Mouse (Mus musculus) left cerebral cortex, adult 8-10 months (tissue): ENCODE results near the gene Zswim8. TPM values are rescaled to one million over a fixed set of nuclear protein-coding genes. Genes with fewer than 3 reads are reported as not detected.
A peak's percentile ranks its signal among the peaks of the same experiment; 100 is the strongest.
"Not testable (repeated sequence)": the region's sequence is repeated elsewhere in the genome, so short reads cannot be mapped to it uniquely, and the experiment has no call there.

Experiments
- DNase-seq, 2 experiments: peaks; one replicate each; pipeline ENCODE4 v3.0.0; 2022; ENCODE audit warnings: low spot score in 2 of 2
- total RNA-seq, 4 experiments: library from RNA; stranded (reverse); gene quantifications; 2 replicates each; pipeline ENCODE4 v1.2.4; 2022

The Zswim8 gene
- total RNA-seq, 4 experiments from 2014 or later = 149 to 168 (median 158) TPM

DNA sequence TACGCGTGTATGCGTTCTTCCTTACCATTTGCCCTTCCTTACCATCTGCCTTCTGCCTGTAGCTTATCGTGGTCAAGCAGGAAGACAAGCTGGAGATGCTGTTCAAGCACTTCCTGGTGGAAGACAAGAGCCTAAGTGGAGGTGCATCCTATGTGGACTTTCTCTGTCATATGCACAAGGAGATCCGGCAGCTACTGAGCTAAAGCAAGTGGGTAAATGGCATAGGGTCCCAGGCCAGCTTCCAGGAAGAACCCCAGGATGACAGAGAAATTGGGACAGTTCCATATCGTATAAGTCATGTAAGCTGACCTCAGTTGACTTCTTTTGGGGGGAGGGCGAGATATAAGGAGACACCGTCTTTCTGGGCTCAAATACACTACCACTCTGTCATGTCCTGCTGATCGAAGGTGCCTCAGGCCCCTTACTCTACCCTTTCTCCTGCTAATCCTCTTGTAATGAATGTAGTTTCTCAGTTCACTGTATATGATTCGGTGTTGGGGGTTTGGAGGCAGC lies 13.7 kb upstream of the Zswim8 start:
- DNase-seq = no peak

DNA sequence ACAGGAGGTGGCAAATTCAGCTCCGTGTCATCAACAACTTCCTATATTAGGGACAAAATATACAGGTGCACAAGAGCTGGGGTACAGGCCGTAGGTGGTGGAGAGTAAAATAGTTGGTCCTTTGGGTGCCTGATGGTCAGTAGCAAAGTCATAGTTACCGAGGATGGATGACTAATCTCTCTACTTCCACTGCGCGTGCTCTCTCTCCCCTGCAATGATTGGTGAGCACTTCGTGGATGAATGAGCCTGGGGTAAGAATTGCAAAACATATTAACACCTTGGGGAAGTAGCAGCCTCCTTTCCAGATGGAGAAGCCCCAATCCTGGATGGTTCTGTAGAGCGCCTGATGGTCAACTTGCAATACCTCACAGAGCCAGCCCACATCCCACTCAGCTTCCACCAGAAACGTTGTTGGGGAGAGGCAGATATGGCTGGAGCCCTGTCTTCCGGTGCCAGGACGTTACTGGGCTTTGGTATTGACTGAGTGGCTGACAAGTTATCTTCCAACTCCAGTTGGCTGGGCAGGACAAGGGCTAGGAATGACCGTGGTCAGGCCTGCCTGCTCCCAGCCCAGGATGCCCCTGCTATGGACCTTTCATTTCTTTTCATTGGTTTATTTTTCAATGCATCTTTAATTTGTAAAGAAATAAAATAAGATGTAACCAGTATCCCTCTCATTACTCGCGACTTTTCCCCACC lies 13.0 kb upstream of the Zswim8 start:
- no peak for DNase-seq

DNA sequence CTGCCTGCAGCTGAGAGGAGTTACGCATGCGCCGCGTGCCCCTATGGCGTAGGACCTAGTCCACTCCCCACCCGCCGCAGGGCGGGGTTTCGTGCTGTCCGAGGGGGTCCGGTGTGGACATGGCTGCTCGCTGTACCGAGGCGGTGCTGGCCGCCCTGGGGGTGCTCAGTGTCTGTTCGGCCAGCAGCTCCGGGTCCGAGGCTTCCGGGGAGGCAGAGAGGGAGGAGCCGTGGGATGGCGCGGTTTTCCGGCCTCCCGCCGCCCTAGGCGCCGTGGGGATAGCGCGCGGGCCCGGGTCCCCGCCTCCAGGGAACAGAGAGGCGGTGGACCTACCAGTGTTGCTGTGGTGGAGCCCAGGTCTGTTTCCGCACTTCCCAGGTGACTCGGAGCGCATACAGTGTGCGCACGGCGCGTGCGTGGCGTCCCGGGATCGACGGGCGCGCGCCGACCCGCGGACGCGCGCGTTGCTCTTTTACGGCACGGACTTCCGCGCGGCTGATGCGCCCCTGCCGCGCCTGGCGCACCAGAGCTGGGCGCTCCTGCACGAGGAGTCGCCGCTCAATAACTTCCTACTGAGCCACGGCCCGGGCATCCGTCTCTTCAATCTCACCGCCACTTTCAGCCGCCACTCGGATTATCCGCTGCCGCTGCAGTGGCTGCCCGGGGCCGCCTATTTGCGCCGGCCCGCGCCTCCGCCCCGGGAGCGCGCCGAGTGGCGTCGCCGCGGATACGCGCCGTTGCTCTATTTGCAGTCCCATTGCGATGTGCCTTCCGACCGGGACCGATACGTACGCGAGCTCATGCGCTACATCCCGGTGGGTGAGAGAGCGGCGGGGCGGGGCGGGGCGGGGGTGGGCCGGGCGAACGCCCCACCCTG lies 12.2 kb upstream of the Zswim8 start, which contains the start of gene Fut11:
Fut11 (plus strand) TSS at position 85 of the 877 bp plus-strand sequence.
- peak; percentile 72 to 86 for DNase-seq

DNA sequence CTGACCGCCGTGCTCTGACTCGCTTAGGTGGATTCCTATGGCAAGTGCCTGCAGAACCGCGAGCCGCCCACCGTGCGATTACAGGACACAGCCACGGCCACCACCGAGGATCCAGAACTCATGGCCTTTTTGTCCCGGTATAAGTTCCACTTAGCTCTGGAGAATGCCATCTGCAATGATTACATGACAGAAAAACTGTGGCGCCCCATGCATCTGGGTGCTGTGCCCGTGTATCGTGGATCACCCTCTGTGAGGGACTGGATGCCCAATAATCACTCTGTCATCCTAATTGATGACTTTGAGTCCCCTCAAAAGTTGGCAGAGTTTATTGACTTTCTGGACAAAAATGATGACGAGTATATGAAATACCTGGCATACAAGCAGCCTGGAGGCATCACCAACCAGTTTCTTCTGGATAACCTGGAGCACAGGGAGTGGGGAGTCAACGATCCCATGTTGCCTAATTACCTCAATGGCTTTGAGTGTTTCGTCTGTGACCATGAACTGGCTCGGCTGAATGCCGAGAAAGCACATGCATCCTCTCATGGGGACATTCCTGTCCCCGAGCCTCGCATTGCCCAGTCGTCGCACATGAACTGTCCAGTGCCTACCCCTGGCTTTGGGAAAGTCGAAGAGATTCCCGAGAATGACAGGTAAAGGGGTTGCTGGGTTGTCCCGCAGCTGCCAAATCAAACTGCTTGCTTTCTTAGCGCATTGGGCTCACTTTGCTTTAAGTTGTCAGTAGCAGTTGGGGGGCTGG lies 11.4 kb upstream of the Zswim8 start:
- DNase-seq = peak in 1 of 2 experiments; percentile 41

DNA sequence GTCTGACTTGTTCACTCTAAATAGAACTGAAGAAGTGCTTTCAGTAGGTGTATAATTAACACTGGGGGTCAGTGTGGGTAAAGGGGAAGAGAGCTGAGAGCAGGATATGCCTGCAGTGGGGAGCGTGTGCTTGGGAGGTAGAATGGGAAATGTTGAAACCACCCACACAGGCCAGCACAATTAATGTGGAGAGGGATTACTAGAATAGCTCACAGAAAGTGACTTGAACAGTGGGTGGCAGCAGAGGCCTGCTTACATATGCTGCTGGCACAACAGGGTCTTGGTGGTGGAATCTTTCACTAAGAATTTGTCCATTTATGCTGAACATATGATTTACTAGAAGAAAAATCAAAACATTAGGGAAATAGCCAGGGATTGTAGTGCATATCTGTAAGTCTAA lies 10.4 kb upstream of the Zswim8 start:
- DNase-seq = peak in 1 of 2 experiments; percentile 67

DNA sequence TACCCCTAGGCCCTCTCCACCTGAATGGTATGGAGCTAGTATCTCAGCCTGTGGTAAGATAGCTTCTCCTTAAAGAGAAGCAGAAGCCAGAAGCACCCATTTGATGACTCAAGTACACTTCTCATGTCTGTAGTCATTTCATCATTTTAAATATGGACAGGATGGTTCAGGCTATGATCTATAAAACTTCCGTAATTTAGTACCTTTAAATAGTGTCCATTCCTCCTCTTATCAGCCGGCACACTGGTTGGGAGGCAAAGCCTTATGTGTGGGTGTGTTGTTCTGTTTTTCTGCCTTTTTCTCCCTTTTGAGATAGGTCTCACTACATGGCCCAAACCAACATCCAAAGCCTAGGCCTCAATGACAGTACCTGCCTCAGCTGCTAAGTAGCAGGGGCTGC lies 8.8 kb upstream of the Zswim8 start:
- DNase-seq = no peak

DNA sequence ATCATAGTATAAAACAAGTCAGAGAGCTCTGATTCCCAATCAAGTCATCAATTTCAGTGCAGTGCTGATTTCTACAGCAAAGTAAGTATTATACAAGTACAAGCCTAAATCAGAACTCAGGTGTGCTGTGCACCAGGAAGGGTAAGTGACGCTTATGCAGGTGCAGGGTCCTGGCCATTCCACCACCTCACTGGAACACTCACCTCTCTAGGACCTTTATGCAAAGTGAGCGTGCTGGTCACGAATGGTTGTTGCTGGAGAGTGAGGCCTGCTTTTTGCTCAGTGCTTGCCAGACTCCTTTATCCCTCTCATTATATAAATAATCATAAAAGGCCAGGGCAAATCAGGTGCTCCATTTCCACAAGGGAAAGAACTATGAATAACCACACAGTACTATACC lies 7.0 kb upstream of the Zswim8 start:
- no peak for DNase-seq

DNA sequence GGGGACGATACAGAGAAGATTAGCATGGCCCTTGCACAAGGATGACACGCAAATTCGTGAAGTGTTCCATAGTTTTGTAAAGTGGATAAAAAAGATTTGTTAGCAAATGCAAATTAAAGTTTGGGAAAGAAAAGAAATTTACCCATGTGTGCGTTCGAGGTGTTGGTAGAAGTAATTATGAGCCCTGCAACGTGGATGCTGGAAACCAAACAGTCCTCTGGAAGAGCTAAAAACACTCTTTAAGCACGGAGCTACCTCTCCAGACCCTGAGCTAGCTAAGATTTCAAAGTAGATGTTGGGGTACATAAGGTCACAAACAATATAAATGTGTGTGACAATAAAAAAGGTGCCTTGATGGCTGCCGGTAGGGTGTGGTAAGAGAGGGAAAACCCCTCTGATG lies 5.8 kb upstream of the Zswim8 start:
- no peak for DNase-seq

DNA sequence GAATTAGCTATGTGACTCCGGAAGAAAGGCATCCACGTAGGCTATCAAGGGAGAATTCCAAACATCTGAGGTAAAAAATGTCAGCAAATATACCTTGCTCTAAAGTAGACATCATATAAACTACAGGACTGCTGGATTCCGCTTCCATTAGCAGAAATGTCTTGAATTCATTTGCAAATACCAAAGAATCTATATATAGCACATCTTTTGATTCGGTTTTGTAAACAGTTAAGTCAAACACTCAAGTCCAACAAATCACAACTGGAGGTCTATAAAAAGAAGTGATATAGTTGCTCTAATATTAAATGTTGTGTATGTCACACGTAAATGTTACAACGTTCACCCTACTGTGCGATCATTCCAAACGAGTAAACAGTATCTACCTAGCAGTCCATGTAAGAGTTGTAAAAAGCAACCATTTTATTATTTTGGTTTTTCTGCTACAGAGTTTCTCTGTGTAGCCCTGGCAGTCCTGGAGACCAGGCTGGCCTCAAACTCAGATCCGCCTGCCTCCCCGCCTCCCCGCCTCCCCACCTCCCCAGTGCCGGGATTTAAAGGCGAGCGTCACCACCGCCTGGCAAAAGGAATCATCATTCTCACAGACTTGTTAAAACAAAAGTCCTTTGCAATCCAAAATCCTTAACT lies 5.1 kb upstream of the Zswim8 start:
- DNase-seq = no peak

DNA sequence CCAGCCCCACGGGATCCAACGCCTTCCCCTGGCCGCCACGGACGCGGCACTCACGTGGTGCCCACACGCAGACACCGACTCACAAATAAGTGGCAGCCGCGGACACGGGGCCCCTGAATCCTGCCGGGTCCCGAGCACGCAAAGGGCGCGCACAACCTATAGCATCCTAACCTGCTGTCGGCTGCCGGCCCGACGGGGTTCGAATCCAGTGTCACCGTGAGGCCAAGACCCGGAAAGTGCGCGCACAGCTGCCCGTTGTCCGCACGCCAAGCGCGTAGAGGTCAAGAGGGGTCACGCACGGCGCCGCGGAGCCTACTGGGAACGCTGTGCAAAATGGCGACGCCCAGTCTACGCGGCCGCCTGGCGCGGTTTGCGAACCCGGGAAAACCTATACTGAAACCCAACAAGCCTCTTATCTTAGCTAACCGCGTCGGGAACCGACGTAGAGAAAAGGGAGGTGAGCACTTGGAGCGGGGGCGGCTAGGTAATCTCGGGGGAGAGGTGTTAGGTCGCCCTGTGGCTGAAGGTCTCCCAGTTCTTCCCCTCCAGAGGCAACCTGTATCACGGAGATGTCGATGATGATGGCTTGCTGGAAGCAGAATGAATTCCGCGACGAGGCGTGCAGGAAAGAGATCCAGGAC lies 4.5 kb upstream of the Zswim8 start, which contains the start of gene Chchd1:
Chchd1 (plus strand) TSS at position 266 of the 641 bp plus-strand sequence.
- peak; percentile 88 to 90 for DNase-seq

DNA sequence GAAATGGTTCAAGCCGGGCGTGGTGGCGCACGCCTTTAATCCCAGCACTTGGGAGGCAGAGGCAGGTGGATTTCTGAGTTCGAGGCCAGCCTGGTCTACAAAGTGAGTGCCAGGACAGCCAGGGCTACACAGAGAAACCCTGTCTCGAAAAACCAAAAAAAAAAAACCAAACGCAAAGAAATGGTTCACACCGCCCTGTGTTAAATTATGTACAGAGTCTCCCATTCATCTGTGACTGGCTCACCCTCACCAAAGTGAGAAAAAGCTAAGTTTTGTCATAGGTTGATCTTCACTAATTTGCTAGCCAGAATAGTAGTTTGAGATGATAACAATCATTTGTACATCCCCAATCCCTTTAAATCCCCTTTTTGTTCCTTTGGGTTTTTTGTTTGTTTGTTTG lies 3.9 kb upstream of the Zswim8 start:
- not testable (repeated sequence) for DNase-seq

DNA sequence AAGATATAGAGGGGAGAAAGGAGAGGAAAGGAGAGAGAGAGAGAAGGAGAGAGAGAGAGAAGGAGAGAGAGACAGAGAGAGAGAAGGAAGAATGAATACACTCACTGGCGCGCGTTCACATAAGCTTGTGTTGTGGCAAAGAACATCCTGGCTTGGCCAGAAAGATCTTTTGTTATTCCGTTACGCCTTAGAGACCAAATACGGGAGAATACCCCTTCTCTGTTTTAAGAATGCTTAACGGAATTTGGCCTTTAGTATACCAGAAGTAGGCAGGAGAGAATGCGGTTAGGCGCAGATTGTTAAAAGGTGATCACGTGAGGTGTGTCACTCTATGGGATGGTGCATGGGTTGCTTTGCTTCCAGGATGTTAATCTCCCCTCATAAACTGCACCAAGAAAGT lies 887 bp downstream of the Zswim8 start:
- DNase-seq = no peak

DNA sequence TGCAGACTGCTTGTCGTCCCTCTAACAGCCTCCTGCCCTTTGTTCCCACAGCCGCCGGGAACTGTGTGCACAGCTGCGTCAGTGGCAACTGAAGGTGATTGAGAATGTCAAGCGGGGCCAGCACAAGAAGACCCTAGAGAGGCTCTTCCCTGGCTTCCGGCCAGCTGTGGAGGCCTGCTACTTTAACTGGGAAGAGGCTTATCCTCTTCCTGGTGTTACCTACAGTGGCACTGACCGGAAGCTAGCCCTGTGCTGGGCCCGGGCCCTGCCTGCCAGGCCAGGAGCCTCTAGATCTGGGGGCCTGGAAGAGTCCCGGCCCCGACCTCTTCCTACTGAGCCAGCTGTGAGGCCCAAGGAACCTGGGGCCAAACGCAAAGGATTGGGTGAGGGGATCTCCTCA lies 6.5 kb downstream of the Zswim8 start:
- DNase-seq = no peak

DNA sequence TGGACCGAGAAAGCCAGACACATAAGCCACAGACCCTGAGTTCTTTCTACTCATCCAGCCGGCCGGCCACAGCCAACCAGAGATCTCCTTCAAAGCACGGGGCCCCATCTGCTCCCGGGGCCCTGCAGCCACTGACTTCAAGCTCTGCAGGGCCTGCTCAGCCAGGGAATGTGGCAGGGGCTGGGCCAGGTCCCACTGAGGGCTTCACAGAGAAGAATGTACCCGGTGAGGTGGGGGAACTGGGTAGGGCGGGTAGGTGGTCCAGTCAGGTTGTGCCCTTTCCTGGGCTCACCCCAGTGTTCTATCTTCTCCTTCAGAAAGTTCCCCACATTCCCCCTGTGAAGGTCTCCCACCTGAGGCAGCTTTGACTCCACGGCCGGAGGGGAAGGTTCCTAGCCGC lies 11.1 kb downstream of the Zswim8 start:
- no peak for DNase-seq

DNA sequence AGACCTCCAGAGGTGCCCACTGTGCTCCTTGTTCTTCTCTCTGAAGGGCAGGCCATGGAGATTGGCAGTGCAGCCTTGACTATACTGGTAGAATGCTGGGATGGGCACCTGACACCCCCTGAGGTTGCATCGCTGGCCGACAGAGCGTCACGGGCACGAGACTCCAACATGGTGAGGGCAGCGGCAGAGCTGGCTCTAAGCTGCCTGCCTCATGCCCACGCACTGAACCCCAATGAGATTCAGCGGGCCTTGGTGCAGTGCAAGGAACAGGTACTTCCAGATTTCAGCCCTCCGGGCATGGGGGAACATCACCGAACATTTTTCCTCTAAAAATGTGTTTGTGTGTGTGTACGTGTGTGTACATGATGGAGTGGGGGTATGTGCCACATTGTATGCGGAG lies 12.4 kb downstream of the Zswim8 start:
- DNase-seq = no peak

DNA sequence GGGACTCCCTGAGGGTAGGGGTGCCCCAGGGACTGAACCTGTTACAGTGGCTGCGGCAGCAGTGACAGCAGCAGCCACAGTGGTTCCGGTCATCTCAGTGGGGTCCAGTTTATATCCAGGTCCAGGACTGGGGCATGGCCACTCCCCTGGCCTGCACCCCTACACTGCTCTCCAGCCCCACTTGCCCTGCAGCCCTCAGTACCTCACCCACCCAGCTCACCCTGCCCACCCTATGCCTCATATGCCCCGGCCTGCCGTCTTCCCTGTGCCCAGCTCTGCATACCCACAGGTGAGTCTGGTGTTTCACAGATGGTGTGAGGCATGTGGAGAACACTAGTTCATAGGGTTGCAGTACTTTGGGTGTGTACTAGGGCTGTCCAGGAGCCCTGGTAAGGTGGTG lies 14.0 kb downstream of the Zswim8 start:
- no peak for DNase-seq

DNA sequence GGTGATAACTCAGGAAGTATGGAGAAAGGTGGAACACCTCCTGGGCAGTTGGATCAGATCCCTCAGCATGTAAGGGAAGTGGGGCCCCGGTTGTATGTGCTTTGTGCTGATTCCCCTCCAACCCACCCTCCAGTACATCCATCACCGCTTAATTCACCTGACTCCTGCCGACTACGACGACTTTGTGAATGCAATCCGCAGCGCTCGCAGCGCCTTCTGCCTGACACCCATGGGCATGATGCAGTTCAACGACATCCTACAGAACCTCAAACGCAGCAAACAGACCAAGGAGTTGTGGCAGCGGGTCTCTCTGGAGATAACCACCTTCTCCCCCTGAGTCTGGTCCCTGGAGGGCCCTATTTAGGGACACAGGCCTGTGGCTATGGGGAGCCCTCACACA lies 15.7 kb downstream of the Zswim8 start:
- no peak for DNase-seq

DNA sequence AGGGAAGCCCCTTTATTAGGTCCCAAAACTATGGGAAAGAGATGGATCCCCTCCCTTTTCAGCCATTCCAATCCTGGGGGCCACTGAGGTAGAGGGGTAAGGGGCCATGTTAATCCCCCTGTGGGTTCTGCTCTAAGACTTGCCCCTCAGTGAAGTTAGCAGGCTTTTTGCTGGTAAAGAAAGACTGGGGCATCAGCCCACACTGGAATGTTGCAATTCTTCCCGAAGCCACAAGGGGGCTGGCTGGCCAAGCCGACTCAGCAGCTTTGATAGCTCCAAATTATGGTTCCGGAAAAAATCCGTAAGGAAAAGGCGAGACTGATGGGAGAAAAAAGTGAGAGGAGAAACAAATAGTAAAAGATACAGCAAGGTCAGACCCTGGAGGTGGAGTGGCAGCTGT lies 16.7 kb downstream of the Zswim8 start:
- peak in 1 of 2 experiments; percentile 60 for DNase-seq

DNA sequence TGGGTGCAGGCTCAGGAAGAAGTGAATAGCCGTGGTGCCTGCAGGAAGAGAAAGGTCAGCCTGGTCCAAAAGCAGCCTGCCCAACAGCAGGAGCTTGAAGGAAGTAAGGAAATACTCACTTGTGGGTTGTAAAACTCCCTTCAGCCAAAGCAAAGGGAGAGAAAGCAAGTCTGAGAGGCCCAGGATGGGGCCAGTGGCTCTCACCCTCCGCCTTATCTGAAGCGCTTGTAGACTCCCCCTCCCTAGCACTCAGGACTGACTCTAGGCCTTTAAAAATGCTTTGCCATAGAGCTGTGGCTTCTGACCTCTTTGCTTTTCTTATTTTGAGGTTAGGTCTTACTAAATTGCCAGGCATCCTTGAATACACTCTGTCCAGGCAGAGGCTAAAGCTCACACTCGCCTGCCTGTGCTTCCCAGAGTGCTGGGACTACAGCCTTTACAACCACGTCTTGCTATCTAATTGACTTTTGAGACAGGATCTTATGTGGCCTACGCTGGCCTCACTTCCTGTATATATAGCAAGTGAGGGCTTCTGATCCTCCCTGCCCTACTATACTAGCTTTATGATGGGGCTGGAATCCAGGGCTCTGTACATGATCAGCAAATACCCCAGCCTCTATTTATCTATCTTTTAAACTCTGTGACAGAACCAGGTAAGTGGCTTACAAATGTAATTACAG lies 18.4 kb downstream of the Zswim8 start:
- no peak for DNase-seq

DNA sequence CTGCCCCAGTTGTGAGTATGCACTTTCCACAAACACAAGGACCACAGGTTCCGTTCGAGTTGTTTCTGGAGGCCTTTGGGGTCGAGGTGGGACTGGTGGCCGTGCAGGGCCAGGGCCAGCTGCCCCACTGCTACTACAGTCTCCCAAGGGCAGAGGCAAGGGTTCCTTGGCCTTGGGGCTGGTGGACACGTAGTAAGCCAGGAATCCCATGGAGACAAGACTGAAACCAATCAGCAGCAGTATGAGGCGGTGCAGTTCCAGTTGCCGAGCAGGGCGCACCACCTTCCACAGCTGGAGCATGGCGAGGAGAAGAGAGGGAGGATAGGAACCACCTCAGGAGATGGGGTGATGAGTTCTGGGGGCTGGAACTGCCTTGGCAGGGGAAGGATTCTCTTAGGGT lies 22.5 kb downstream of the Zswim8 start:
- DNase-seq = no peak
